Mouse (Mus musculus) frontal cortex, postnatal 14 days (tissue): Measurements from ENCODE around the gene Gm49388.
"Not testable (repeated sequence)": the region's sequence is repeated elsewhere in the genome, so short reads cannot be mapped to it uniquely, and the experiment has no call there.

Experiments
- DNase-seq, 2 experiments: peaks; one replicate each; pipeline ENCODE4 v3.0.0; 2022; ENCODE audit warnings: low spot score in 2 of 2

Gm49388 gene

GRCm38 (mm10) chr7:127801010-127801621, 15.7 kb downstream of the Gm49388 start:
- DNase-seq: no peak

- DNase-seq: no peak
Measured at GRCm38 (mm10) chr7:127802313-127802712, 16.9 kb downstream of the Gm49388 start.

GRCm38 (mm10) chr7:127808821-127809220, 23.4 kb downstream of the Gm49388 start:
- no peak for DNase-seq

- no peak for DNase-seq
Measured at GRCm38 (mm10) chr7:127809846-127810245, 24.4 kb downstream of the Gm49388 start.

GRCm38 (mm10) chr7:127810650-127811049, 25.2 kb downstream of the Gm49388 start:
- DNase-seq: no peak

- no peak for DNase-seq
Measured at GRCm38 (mm10) chr7:127811240-127811639, 25.8 kb downstream of the Gm49388 start.

GRCm38 (mm10) chr7:127812292-127812691, 26.9 kb downstream of the Gm49388 start:
- no peak for DNase-seq

GRCm38 (mm10) chr7:127813821-127814220, 28.4 kb downstream of the Gm49388 start:
- no peak for DNase-seq

GRCm38 (mm10) chr7:127814241-127814921, 29.0 kb downstream of the Gm49388 start:
- DNase-seq: peak in 1 of 2 experiments; percentile 62

GRCm38 (mm10) chr7:127815116-127815665, 29.8 kb downstream of the Gm49388 start:
- no peak for DNase-seq

GRCm38 (mm10) chr7:127815954-127816821, 30.8 kb downstream of the Gm49388 start:
- peak in 1 of 2 experiments; percentile 56 for DNase-seq

- DNase-seq: no peak
Measured at GRCm38 (mm10) chr7:127817053-127817452, 31.6 kb downstream of the Gm49388 start.

- DNase-seq: no peak
Measured at GRCm38 (mm10) chr7:127817776-127818175, 32.4 kb downstream of the Gm49388 start.

GRCm38 (mm10) chr7:127820836-127821509, 35.6 kb downstream of the Gm49388 start:
- DNase-seq: no peak

- no peak for DNase-seq
Measured at GRCm38 (mm10) chr7:127822494-127822893, 37.1 kb downstream of the Gm49388 start.

GRCm38 (mm10) chr7:127823236-127824171, 38.1 kb downstream of the Gm49388 start:
- DNase-seq: no peak

- no peak for DNase-seq
Measured at GRCm38 (mm10) chr7:127824176-127824871, 38.9 kb downstream of the Gm49388 start, which contains the start of the genes Stx4a and Stx1b. TSS of gene Stx4a (plus strand) at chr7:127824294. TSS of gene Stx1b (minus strand) at chr7:127824549.

GRCm38 (mm10) chr7:127835550-127835949, 50.1 kb downstream of the Gm49388 start:
- DNase-seq: no peak

GRCm38 (mm10) chr7:127837473-127837872, 52.1 kb downstream of the Gm49388 start:
- no peak for DNase-seq

- not testable (repeated sequence) for DNase-seq
Measured at GRCm38 (mm10) chr7:127837878-127838277, 52.5 kb downstream of the Gm49388 start.
